Mouse (Mus musculus) intestine, embryonic 16.5 days (tissue): ENCODE results near the gene Nelfa. TPM values are rescaled to one million over a fixed set of nuclear protein-coding genes. Genes with fewer than 3 reads are reported as not detected.
"Not testable (repeated sequence)": the region's sequence is repeated elsewhere in the genome, so short reads cannot be mapped to it uniquely, and the experiment has no call there.

Experiments used
- ATAC-seq: fragments of 200-750 bp; cut with Nextera tagmentation; 2 replicates; pipeline ENCODE4 v1.8.0; 2017; ENCODE audit warnings: moderate TSS enrichment, moderate library complexity
- H3K27ac ChIP-seq: fragments of 300-500 bp; sonication (generic); 2 replicates; pipeline ENCODE4 v1.5.1; 2014; ENCODE audit warnings: mild to moderate bottlenecking, low read length
- H3K27me3 ChIP-seq: fragments of 300-500 bp; sonication (generic); replicated peaks from 2 replicates; pipeline ENCODE4 v1.6.1; 2014; ENCODE audit warnings: low read length, control low read depth, mixed read lengths; ENCODE audit not compliant: control insufficient read depth, insufficient read depth
- H3K36me3 ChIP-seq: fragments of 300-500 bp; sonication (generic); 2 replicates; pipeline ENCODE4 v1.6.1; 2014; ENCODE audit warnings: low read length, control low read depth; ENCODE audit not compliant: control insufficient read depth, insufficient read depth
- H3K4me1 ChIP-seq: fragments of 300-500 bp; sonication (generic); 2 replicates; pipeline ENCODE4 v1.6.1; 2014; ENCODE audit warnings: low read length, control low read depth, mixed read lengths; ENCODE audit not compliant: control insufficient read depth, insufficient read depth
- H3K4me2 ChIP-seq: fragments of 300-500 bp; sonication (generic); 2 replicates; pipeline ENCODE4 v1.6.1; 2014; ENCODE audit warnings: low read depth, low read length, control low read depth
- H3K4me3 ChIP-seq: fragments of 300-500 bp; sonication (generic); 2 replicates; pipeline ENCODE4 v1.5.1; 2014; ENCODE audit warnings: mild to moderate bottlenecking, low read length
- H3K9ac ChIP-seq: fragments of 300-500 bp; sonication (generic); 2 replicates; pipeline ENCODE4 v1.6.1; 2014; ENCODE audit warnings: low read depth, low read length
- H3K9me3 ChIP-seq: fragments of 300-500 bp; sonication (generic); 2 replicates; pipeline ENCODE4 v1.6.1; 2016; ENCODE audit warnings: low read length, control low read depth; ENCODE audit not compliant: control insufficient read depth
- WGBS: fragments of 180-500 bp; shearing (Covaris S2); extraction: QIAGEN DNeasy Blood & Tissue Kit; methylation state at CpG from one replicate; pipeline ENCODE4 v1.1.7; 2014; 5-methylcytosine and 5-hydroxymethylcytosine counted together
- polyA plus RNA-seq: library from polyadenylated mRNA; unstranded; fragments of >200 nt; fragmentation: Nextera tagmentation; extraction: Ambion mirVana; gene quantifications from 2 replicates; pipeline ENCODE4 v1.2.1, GENCODE M21; 2015

Nelfa gene
- polyA plus RNA-seq, 1 experiment from 2014 or later = 48.8 TPM

- no peak overlapping the region for H3K4me2 ChIP-seq
- no peaks in the 10 kb centered on the region for H3K36me3 ChIP-seq
- H3K4me3 ChIP-seq = no peak overlapping the region
- WGBS = 83% methylated on average over 4 of the region's 4 CpGs
- ATAC-seq = no peak
- no peak overlapping the region for H3K27ac ChIP-seq
- no peak overlapping the region for H3K9ac ChIP-seq
- peaks cover 10% of the 10 kb centered on the region; the same call in 1 of the 2 replicates for H3K9me3 ChIP-seq
- no peaks in the 10 kb centered on the region for H3K4me1 ChIP-seq
- no peaks in the 10 kb centered on the region for H3K27me3 ChIP-seq
These were observed 12.1 kb upstream of the Nelfa start for GRCm38 (mm10) chr5:33948314-33948713.

DNA sequence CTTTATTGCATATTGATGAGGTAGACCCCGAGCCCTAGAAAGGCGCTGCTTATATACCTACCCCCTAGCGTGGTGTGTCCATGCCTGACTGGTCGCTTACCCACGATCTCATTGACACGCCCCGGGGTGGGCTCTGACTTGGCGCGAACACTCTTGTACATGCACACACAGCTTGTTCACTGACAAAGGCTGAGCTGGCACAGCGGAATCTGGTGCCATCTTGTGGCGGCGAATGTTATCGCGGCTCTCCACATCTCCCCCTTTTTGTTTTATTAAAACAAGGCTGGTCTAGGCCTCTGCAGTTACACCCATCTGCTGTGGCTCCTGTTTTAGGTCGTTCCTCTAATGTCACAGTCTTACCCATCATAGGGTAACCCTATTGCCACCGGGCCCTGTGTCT is 10.8 kb upstream of the Nelfa start:
- not testable (repeated sequence) for H3K9ac ChIP-seq, H3K4me1 ChIP-seq, H3K4me2 ChIP-seq, H3K4me3 ChIP-seq, H3K27ac ChIP-seq, H3K36me3 ChIP-seq, H3K27me3 ChIP-seq, ATAC-seq, H3K9me3 ChIP-seq
- 84% methylated on average over 16 of the region's 16 CpGs for WGBS

DNA sequence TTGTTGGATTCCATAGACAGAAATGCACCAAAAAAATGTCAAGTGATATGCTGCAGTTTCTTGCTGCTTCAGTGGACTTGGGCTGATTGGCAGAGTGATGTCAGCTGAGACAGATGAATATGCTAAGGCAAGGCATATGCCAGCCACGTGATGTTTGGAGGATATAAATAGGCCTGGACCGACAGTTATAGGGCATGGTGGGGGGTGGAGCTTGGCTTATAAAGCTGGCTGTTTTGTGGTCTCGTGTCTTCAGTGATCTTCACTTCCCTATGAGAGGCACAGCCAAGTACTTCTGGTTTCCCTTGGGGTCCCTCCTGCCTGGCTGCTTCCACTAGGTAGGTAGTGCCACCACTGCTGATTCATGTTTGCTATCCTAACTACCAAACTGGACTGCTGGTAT is 2.2 kb upstream of the Nelfa start:
- Histone ChIP-seq H3K4me1 (peaks cover 11% of the 10 kb centered on the region), H3K27me3 (no peaks in the 10 kb centered on the region), H3K4me2 (no peak overlapping the region), H3K27ac (no peak overlapping the region), H3K36me3 (no peaks in the 10 kb centered on the region), H3K9me3 (no peaks in the 10 kb centered on the region), H3K9ac (no peak overlapping the region), H3K4me3 (no peak overlapping the region)
- ATAC-seq = no peak
- 90% methylated on average over 3 of the region's 3 CpGs for whole genome bisulfite sequencing

DNA sequence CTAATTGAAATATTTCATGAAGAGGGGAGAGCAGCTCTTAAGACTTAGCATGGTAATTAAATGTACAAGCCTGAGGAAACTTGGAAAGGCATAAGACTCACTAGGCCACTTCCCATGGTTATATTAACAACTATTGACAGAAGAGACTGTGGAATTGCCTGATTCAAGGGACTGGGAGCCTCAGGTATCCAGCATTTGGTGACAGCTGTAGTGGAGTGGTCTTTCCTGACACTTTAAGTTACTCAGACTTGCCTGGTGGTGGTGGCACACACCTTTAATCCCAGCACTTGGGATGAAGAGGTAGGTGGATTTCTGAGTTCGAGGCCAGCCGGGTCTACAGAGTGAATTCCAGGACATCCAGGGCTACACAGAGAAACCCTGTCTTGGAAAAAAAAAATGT is 1.0 kb upstream of the Nelfa start:
- Histone ChIP-seq H3K36me3 (no peaks in the 10 kb centered on the region), H3K9me3 (no peaks in the 10 kb centered on the region), H3K4me2 (peak overlapping the region; percentile 86), H3K9ac (no peak overlapping the region), H3K27ac (no peak overlapping the region), H3K4me1 (peaks cover 11% of the 10 kb centered on the region), H3K4me3 (peak overlapping the region; percentile 94; the same call in 1 of the 2 replicates), H3K27me3 (no peaks in the 10 kb centered on the region)
- no peak for ATAC-seq
- WGBS = 92% methylated on average over 2 of the region's 2 CpGs

- Histone ChIP-seq H3K4me2 (peak overlapping the region; percentile 56), H3K36me3 (no peaks in the 10 kb centered on the region), H3K4me1 (peaks cover 11% of the 10 kb centered on the region), H3K27me3 (no peaks in the 10 kb centered on the region), H3K27ac (peak overlapping the region; percentile 92), H3K4me3 (peak overlapping the region; percentile 94), H3K9me3 (no peaks in the 10 kb centered on the region), H3K9ac (peak overlapping the region; percentile 94)
- whole genome bisulfite sequencing = under 1% methylated on average over 39 of the region's 39 CpGs
- peak; percentile 78 for ATAC-seq
These were observed 507 bp downstream of the Nelfa start for GRCm38 (mm10) chr5:33935700-33936111.

DNA sequence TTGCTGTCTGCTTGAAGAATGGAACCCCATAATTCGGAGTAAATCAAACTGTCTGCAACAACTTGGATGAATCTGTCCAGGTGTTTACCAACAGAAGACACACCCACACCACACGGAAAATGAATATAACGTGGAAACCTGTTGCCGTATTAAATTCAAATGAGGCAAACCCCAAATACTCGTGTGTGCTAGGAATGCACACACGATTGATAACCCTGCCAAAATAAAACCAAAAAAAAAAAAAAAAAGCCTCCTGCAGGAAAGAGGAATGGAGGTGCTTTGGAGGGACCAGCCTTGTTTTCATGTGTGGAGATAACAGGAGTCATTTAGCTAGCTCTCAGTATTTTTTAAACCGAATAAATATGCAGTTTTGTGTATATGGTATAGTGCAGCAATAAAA is 1.3 kb downstream of the Nelfa start:
- Histone ChIP-seq H3K9me3 (no peaks in the 10 kb centered on the region), H3K36me3 (peaks cover 6% of the 10 kb centered on the region), H3K27me3 (no peaks in the 10 kb centered on the region), H3K27ac (no peak overlapping the region), H3K4me2 (peak overlapping the region; percentile 56), H3K4me1 (peaks cover 11% of the 10 kb centered on the region), H3K9ac (0 out of 2 replicates have a peak overlapping the region, but pooled peaks have one; percentile 94), H3K4me3 (peak overlapping the region; percentile 94)
- 67% methylated on average over 7 of the region's 7 CpGs for WGBS
- no peak for ATAC-seq

GRCm38 (mm10) chr5:33934081-33934480 is 2.1 kb downstream of the Nelfa start:
- Histone ChIP-seq H3K4me3 (no peak overlapping the region), H3K9me3 (no peaks in the 10 kb centered on the region), H3K9ac (0 out of 2 replicates have a peak overlapping the region, but pooled peaks have one; percentile 3), H3K27me3 (no peaks in the 10 kb centered on the region), H3K4me2 (peak overlapping the region; percentile 38; the same call in 1 of the 2 replicates), H3K27ac (no peak overlapping the region), H3K4me1 (peaks cover 11% of the 10 kb centered on the region), H3K36me3 (peaks cover 13% of the 10 kb centered on the region)
- ATAC-seq = no peak
- 89% methylated on average over 2 of the region's 2 CpGs for WGBS

DNA sequence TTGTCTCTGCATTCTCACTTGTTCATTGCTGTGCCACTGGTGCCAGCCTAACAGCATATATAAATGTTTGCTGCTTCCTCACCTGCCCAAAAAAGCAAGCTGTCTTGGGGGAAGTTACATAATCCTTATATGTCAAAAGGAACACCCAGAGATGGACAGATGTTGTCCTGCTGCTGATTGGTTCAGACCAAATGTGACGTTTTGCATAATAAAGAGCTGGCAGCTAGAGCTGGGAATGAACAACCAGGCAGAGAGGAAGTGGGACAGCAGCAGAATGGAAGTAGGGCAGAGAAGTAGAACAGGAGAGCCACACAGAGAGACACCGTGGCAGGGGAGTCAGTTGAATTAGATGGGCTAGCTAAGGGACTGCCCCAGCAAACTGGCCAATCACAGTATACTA is 3.8 kb downstream of the Nelfa start:
- H3K27me3 ChIP-seq = no peaks in the 10 kb centered on the region
- H3K9me3 ChIP-seq = peaks cover 3% of the 10 kb centered on the region; the same call in 1 of the 2 replicates
- H3K27ac ChIP-seq = no peak overlapping the region
- no peak overlapping the region for H3K4me3 ChIP-seq
- peaks cover 15% of the 10 kb centered on the region for H3K36me3 ChIP-seq
- H3K4me1 ChIP-seq = peaks cover 11% of the 10 kb centered on the region
- ATAC-seq = no peak
- WGBS = 82% methylated on average over 2 of the region's 2 CpGs
- no peak overlapping the region for H3K4me2 ChIP-seq
- no peak overlapping the region for H3K9ac ChIP-seq

GRCm38 (mm10) chr5:33926170-33926569 is 10.0 kb downstream of the Nelfa start:
- ATAC-seq = no peak
- Histone ChIP-seq H3K9me3 (peaks cover 3% of the 10 kb centered on the region; the same call in 1 of the 2 replicates), H3K4me3 (no peak overlapping the region), H3K4me2 (no peak overlapping the region), H3K9ac (no peak overlapping the region), H3K27me3 (no peaks in the 10 kb centered on the region), H3K4me1 (no peaks in the 10 kb centered on the region), H3K36me3 (peaks cover 18% of the 10 kb centered on the region), H3K27ac (no peak overlapping the region)

DNA sequence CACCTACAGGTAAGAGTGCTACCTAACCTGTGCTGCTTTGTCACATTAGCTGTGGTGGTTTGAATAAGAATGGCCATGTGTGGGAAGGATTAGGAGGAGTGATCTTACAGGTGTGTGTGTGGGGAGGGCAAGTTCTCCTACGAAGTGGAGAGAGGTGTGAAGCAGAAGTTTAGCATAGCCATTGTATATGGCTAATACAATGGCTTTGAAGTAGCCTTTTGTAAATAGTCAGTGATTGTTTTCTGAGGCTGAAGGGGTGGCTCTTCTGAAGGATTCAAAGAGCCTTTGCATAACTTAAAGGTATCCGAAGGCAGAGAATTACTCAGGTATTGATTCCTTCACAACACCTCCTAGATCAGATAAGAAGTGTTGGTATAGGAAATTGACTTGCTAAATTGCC is 13.6 kb downstream of the Nelfa start:
- 53% methylated on average over 2 of the region's 2 CpGs for WGBS
- H3K36me3 ChIP-seq = peaks cover 17% of the 10 kb centered on the region; the same call in 1 of the 2 replicates
- no peak overlapping the region for H3K9ac ChIP-seq
- no peak for ATAC-seq
- H3K4me2 ChIP-seq = no peak overlapping the region
- no peak overlapping the region for H3K27ac ChIP-seq
- no peaks in the 10 kb centered on the region for H3K9me3 ChIP-seq
- H3K4me1 ChIP-seq = no peaks in the 10 kb centered on the region
- H3K4me3 ChIP-seq = no peak overlapping the region
- no peaks in the 10 kb centered on the region for H3K27me3 ChIP-seq
